22 mouse cellular contexts compared by ENCODE assay signal in genomic region chr14:103125756-103126155, GRCm38 (mm10). TPM values are rescaled to one million over a fixed set of nuclear protein-coding genes. Genes with fewer than 3 reads are reported as not detected.
DNase-seq lines count a peak whose midpoint lies in the region; ATAC-seq and TF ChIP-seq lines count a peak whose summit lies in the region.
"Had no signal": no experiment of that assay in that cellular context is flagged by ENCODE, and none has a peak within 500 bp of the region (broad histone marks: within the 10 kb centered on the region; RNA-seq: fewer than 3 reads in every experiment).

No protein-coding gene starts in this region.

- H3K36me3 ChIP-seq in midbrain, embryonic 11.5 days (ENCODE audit: control insufficient read depth, insufficient read depth, low read length), result peaks cover 21% of the 10 kb centered on the region; the same call in 1 of the 2 replicates
- peaks cover 75% of the 10 kb centered on the region for H3K36me3 ChIP-seq in midbrain, embryonic 13.5 days
- H3K36me3 ChIP-seq in stomach, postnatal 0 days (ENCODE audit: control insufficient read depth, insufficient read depth, low read length), result peaks cover 27% of the 10 kb centered on the region
- peaks cover 34% of the 10 kb centered on the region; the same call in 1 of the 2 replicates for H3K36me3 ChIP-seq in lung, postnatal 0 days (ENCODE audit: insufficient read depth, low read length)

- no peak overlapping the region for H3K4me3 ChIP-seq in midbrain, embryonic 11.5 days (ENCODE audit: low read depth, low read length)
- H3K4me3 ChIP-seq in midbrain, embryonic 13.5 days (replicated peaks), result no peak overlapping the region
- no peak overlapping the region for H3K4me3 ChIP-seq in stomach, postnatal 0 days (ENCODE audit: low read depth, low read length)
- no peak overlapping the region for H3K4me3 ChIP-seq in lung, postnatal 0 days (ENCODE audit: low read depth, low read length)
- H3K4me3 ChIP-seq: embryonic facial prominence, embryonic 10.5 days; embryonic facial prominence, embryonic 12.5 days; forebrain, embryonic 13.5 days; forebrain, embryonic 15.5 days had no signal

- DNase-seq in midbrain, embryonic 11.5 days (ENCODE audit: low spot score, missing footprints), result peak; percentile 53
- peak; percentile 66 for DNase-seq in R1 (ENCODE audit: low read depth, low spot score)
- no peak for DNase-seq in stomach, postnatal 0 days (ENCODE audit: low spot score)
- no peak for DNase-seq in spleen, postnatal 36 days (ENCODE audit: low spot score in 2 of 2)
- DNase-seq in lung, postnatal 0 days (ENCODE audit: low spot score), result no peak
- DNase-seq: adrenal gland, adult 2 months; adrenal gland, postnatal 10 days; adrenal gland, postnatal 25 days; cerebellum, adult 11 months; cerebellum, adult 18-20 months; cerebellum, adult 8-10 months; cerebellum, adult 9-11 months; cerebellum, postnatal 14 days; forebrain, postnatal 0 days had no signal

- no peak for TF ChIP-seq CTCF in stomach, postnatal 0 days (IDR thresholded peaks at IDR 0.05; ENCODE audit: low read depth)
- TF ChIP-seq CTCF in lung, postnatal 0 days (IDR thresholded peaks at IDR 0.05), result no peak

- TF ChIP-seq EP300 in stomach, postnatal 0 days (optimal IDR thresholded peaks at IDR 0.05), result no peak
- TF ChIP-seq EP300 in lung, postnatal 0 days (IDR thresholded peaks at IDR 0.05), result no peak

- WGBS in midbrain, embryonic 11.5 days, result 81% methylated on average over 6 of the region's 6 CpGs
- 87% methylated on average over 6 of the region's 6 CpGs for WGBS in midbrain, embryonic 13.5 days
- WGBS in stomach, postnatal 0 days, result 76% methylated on average over 6 of the region's 6 CpGs
- 77% methylated on average over 6 of the region's 6 CpGs for WGBS in lung, postnatal 0 days

- no peaks in the 10 kb centered on the region for H3K27me3 ChIP-seq in midbrain, embryonic 11.5 days (ENCODE audit: control insufficient read depth, insufficient read depth, low read length)
- no peaks in the 10 kb centered on the region for H3K27me3 ChIP-seq in midbrain, embryonic 13.5 days
- no peaks in the 10 kb centered on the region for H3K27me3 ChIP-seq in stomach, postnatal 0 days (ENCODE audit: control insufficient read depth, insufficient read depth, low read length)
- H3K27me3 ChIP-seq in lung, postnatal 0 days (replicated peaks; ENCODE audit: insufficient read depth, low read length), result no peaks in the 10 kb centered on the region
- H3K27me3 ChIP-seq: embryonic facial prominence, embryonic 12.5 days; forebrain, embryonic 13.5 days; forebrain, embryonic 15.5 days; Patski had no signal

- H3K4me1 ChIP-seq in midbrain, embryonic 11.5 days (ENCODE audit: control insufficient read depth, insufficient read depth, low read length), result no peaks in the 10 kb centered on the region
- no peaks in the 10 kb centered on the region for H3K4me1 ChIP-seq in midbrain, embryonic 13.5 days (replicated peaks)
- H3K4me1 ChIP-seq in stomach, postnatal 0 days (replicated peaks; ENCODE audit: control insufficient read depth, insufficient read depth), result no peaks in the 10 kb centered on the region
- no peaks in the 10 kb centered on the region for H3K4me1 ChIP-seq in lung, postnatal 0 days (ENCODE audit: insufficient read depth, low read depth, low read length)
- H3K4me1 ChIP-seq: embryonic facial prominence, embryonic 12.5 days; forebrain, embryonic 13.5 days; forebrain, embryonic 15.5 days had no signal

- H3K9ac ChIP-seq in midbrain, embryonic 11.5 days (ENCODE audit: low read length), result no peak overlapping the region
- H3K9ac ChIP-seq in midbrain, embryonic 13.5 days (replicated peaks), result no peak overlapping the region
- H3K9ac ChIP-seq in stomach, postnatal 0 days (ENCODE audit: low read length), result no peak overlapping the region
- no peak overlapping the region for H3K9ac ChIP-seq in lung, postnatal 0 days (replicated peaks; ENCODE audit: low read depth)
- H3K9ac ChIP-seq: embryonic facial prominence, embryonic 12.5 days; forebrain, embryonic 13.5 days; forebrain, embryonic 15.5 days; forebrain, postnatal 0 days had no signal

- H3K9me3 ChIP-seq in midbrain, embryonic 11.5 days (ENCODE audit: control insufficient read depth, low read length), result no peaks in the 10 kb centered on the region
- H3K9me3 ChIP-seq in midbrain, embryonic 13.5 days, result no peaks in the 10 kb centered on the region
- no peaks in the 10 kb centered on the region for H3K9me3 ChIP-seq in stomach, postnatal 0 days (ENCODE audit: control insufficient read depth, low read length)
- no peaks in the 10 kb centered on the region for H3K9me3 ChIP-seq in lung, postnatal 0 days (ENCODE audit: low read length)
- H3K9me3 ChIP-seq: embryonic facial prominence, embryonic 10.5 days; embryonic facial prominence, embryonic 12.5 days; forebrain, embryonic 13.5 days; forebrain, embryonic 15.5 days; G1E had no signal

- H3K27ac ChIP-seq in midbrain, embryonic 11.5 days (ENCODE audit: low read depth, low read length), result no peak overlapping the region
- no peak overlapping the region for H3K27ac ChIP-seq in midbrain, embryonic 13.5 days
- no peak overlapping the region for H3K27ac ChIP-seq in stomach, postnatal 0 days (replicated peaks)
- no peak overlapping the region for H3K27ac ChIP-seq in lung, postnatal 0 days (ENCODE audit: low read length)
- H3K27ac ChIP-seq: embryonic facial prominence, embryonic 10.5 days; embryonic facial prominence, embryonic 12.5 days; forebrain, embryonic 13.5 days; forebrain, embryonic 15.5 days had no signal

- no peak overlapping the region for H3K4me2 ChIP-seq in midbrain, embryonic 11.5 days
- no peak overlapping the region for H3K4me2 ChIP-seq in midbrain, embryonic 13.5 days (replicated peaks)
- H3K4me2 ChIP-seq in stomach, postnatal 0 days (replicated peaks; ENCODE audit: low read depth), result no peak overlapping the region
- no peak overlapping the region for H3K4me2 ChIP-seq in lung, postnatal 0 days (replicated peaks; ENCODE audit: low read depth, low read length)
- H3K4me2 ChIP-seq: embryonic facial prominence, embryonic 12.5 days; forebrain, embryonic 13.5 days; forebrain, embryonic 15.5 days had no signal

- no peak for ATAC-seq in midbrain, embryonic 11.5 days (ENCODE audit: low FRiP score)
- no peak for ATAC-seq in midbrain, embryonic 13.5 days
- ATAC-seq in stomach, postnatal 0 days (ENCODE audit: low FRiP score, low TSS enrichment), result peak; percentile 35; the same call in 1 of the 2 replicates
- no peak for ATAC-seq in lung, postnatal 0 days
- ATAC-seq: activated CD4-positive, CD25-positive, alpha-beta regulatory T cell, adult 4 months; forebrain, embryonic 13.5 days; forebrain, embryonic 15.5 days; forebrain, postnatal 0 days; Patski had no signal

RNA-seq across cellular contexts. Expression of gene Fbxl3, which starts 26.4 kb away (rescaled TPM):
- 26.5 and 27.3 TPM in 2 replicates for polyA plus RNA-seq in midbrain, embryonic 11.5 days (2014; fragmentation: Nextera tagmentation; extraction: Ambion mirVana)
- polyA plus RNA-seq in midbrain, embryonic 13.5 days (2015; fragmentation: Nextera tagmentation; extraction: Ambion mirVana), result 21.7 and 23.8 TPM in 2 replicates
- 16.2 and 16.9 TPM in 2 replicates for polyA plus RNA-seq in stomach, postnatal 0 days (2015; fragmentation: Nextera tagmentation; extraction: Ambion mirVana)
- 31.6 and 35.4 TPM in 2 replicates for polyA plus RNA-seq in lung, postnatal 0 days (2015; fragmentation: Nextera tagmentation; extraction: Ambion mirVana)

RNA-seq across cellular contexts. Expression of gene Cln5, which starts 55.7 kb away (rescaled TPM):
- 27.1 and 30.4 TPM in 2 replicates for polyA plus RNA-seq in midbrain, embryonic 11.5 days (2014; fragmentation: Nextera tagmentation; extraction: Ambion mirVana)
- polyA plus RNA-seq in midbrain, embryonic 13.5 days (2015; fragmentation: Nextera tagmentation; extraction: Ambion mirVana), result 12.9 and 13.8 TPM in 2 replicates
- 21.8 and 21.9 TPM in 2 replicates for polyA plus RNA-seq in stomach, postnatal 0 days (2015; fragmentation: Nextera tagmentation; extraction: Ambion mirVana)
- 37.7 and 41.9 TPM in 2 replicates for polyA plus RNA-seq in lung, postnatal 0 days (2015; fragmentation: Nextera tagmentation; extraction: Ambion mirVana)

Comparison
In these comparisons a context has a peak if more than half of its experiments do, and no peak if none do; other contexts are left out.
1. DNase-seq: peak in midbrain, embryonic 11.5 days (single experiment) and R1 (single experiment); none in stomach, postnatal 0 days (single experiment), spleen, postnatal 36 days (0 of 2) and lung, postnatal 0 days (single experiment).